In genomic region chr3:107255992-107256391, GRCm38 (mm10) we compare ENCODE assay signal across 25 mouse cellular contexts. TPM values are rescaled to one million over a fixed set of nuclear protein-coding genes. Genes with fewer than 3 reads are reported as not detected.
DNase-seq lines count a peak whose midpoint lies in the region; ATAC-seq and TF ChIP-seq lines count a peak whose summit lies in the region.
"Had no signal": no experiment of that assay in that cellular context is flagged by ENCODE, and none has a peak within 500 bp of the region (broad histone marks: within the 10 kb centered on the region; RNA-seq: fewer than 3 reads in every experiment).

No protein-coding gene starts in this region.

- H3K9me3 ChIP-seq in forebrain, embryonic 11.5 days (ENCODE audit: control insufficient read depth, low read length) = no peaks in the 10 kb centered on the region
- H3K9me3 ChIP-seq in forebrain, embryonic 12.5 days = no peaks in the 10 kb centered on the region
- H3K9me3 ChIP-seq in hindbrain, embryonic 16.5 days (ENCODE audit: control insufficient read depth, low read length) = no peaks in the 10 kb centered on the region
- no peaks in the 10 kb centered on the region for H3K9me3 ChIP-seq in hindbrain, embryonic 14.5 days (ENCODE audit: control insufficient read depth, low read length)
- H3K9me3 ChIP-seq in ES-E14 (ENCODE audit: control insufficient read depth, insufficient read depth, low read depth, low read length) = no peaks in the 10 kb centered on the region
- H3K9me3 ChIP-seq in stomach, postnatal 0 days (ENCODE audit: control insufficient read depth, low read length) = no peaks in the 10 kb centered on the region
- H3K9me3 ChIP-seq: embryonic facial prominence, embryonic 15.5 days; forebrain, embryonic 13.5 days; heart, embryonic 10.5 days; intestine, embryonic 15.5 days had no signal

- peak; percentile 37 for DNase-seq in forebrain, embryonic 11.5 days (ENCODE audit: low spot score)
- DNase-seq in hindbrain, embryonic 14.5 days (ENCODE audit: low spot score) = no peak
- DNase-seq in ES-E14 (ENCODE audit: low read depth, low spot score) = no peak
- no peak for DNase-seq in stomach, postnatal 0 days (ENCODE audit: low spot score)
- DNase-seq in urinary bladder, postnatal 14 days (ENCODE audit: low spot score) = no peak
- DNase-seq: adrenal gland, postnatal 10 days; cerebellum, adult 18-20 months; cerebellum, adult 9-11 months; forebrain, postnatal 0 days; heart, postnatal 10 days; heart, postnatal 4 days; kidney, adult 18-20 months had no signal

- no peaks in the 10 kb centered on the region for H3K36me3 ChIP-seq in forebrain, embryonic 11.5 days (ENCODE audit: control insufficient read depth, insufficient read depth, low read length)
- no peaks in the 10 kb centered on the region for H3K36me3 ChIP-seq in forebrain, embryonic 12.5 days (replicated peaks)
- H3K36me3 ChIP-seq in hindbrain, embryonic 16.5 days (ENCODE audit: control insufficient read depth, insufficient read depth, low read length) = no peaks in the 10 kb centered on the region
- H3K36me3 ChIP-seq in hindbrain, embryonic 14.5 days (replicated peaks; ENCODE audit: control insufficient read depth, insufficient read depth) = no peaks in the 10 kb centered on the region
- no peaks in the 10 kb centered on the region for H3K36me3 ChIP-seq in ES-E14 (ENCODE audit: control insufficient read depth, insufficient read depth, low read length, poor library complexity, severe bottlenecking)
- no peaks in the 10 kb centered on the region for H3K36me3 ChIP-seq in stomach, postnatal 0 days (ENCODE audit: control insufficient read depth, insufficient read depth, low read length)
- H3K36me3 ChIP-seq: embryonic facial prominence, embryonic 15.5 days; heart, embryonic 10.5 days; intestine, embryonic 15.5 days had no signal

- 87% methylated on average over 3 of the region's 3 CpGs for WGBS in forebrain, embryonic 11.5 days
- 88% methylated on average over 3 of the region's 3 CpGs for WGBS in forebrain, embryonic 12.5 days
- 82% methylated on average over 3 of the region's 3 CpGs for WGBS in hindbrain, embryonic 16.5 days
- WGBS in hindbrain, embryonic 14.5 days = 87% methylated on average over 3 of the region's 3 CpGs
- 77% methylated on average over 3 of the region's 3 CpGs for WGBS in stomach, postnatal 0 days

- no peaks in the 10 kb centered on the region for H3K4me1 ChIP-seq in forebrain, embryonic 11.5 days (replicated peaks; ENCODE audit: control insufficient read depth, insufficient read depth, low read length)
- H3K4me1 ChIP-seq in forebrain, embryonic 12.5 days = peaks cover 6% of the 10 kb centered on the region
- peaks cover 7% of the 10 kb centered on the region for H3K4me1 ChIP-seq in hindbrain, embryonic 16.5 days (ENCODE audit: control insufficient read depth, insufficient read depth, low read depth, low read length)
- H3K4me1 ChIP-seq in hindbrain, embryonic 14.5 days (replicated peaks; ENCODE audit: control insufficient read depth, insufficient read depth, low read length) = peaks cover 7% of the 10 kb centered on the region; the same call in 1 of the 2 replicates
- H3K4me1 ChIP-seq in ES-E14 (ENCODE audit: control insufficient read depth in 2 of 2, insufficient read depth in 2 of 2, low read length in 2 of 2, poor library complexity in 1 of 2) = no peaks in the 10 kb centered on the region
- H3K4me1 ChIP-seq in stomach, postnatal 0 days (replicated peaks; ENCODE audit: control insufficient read depth, insufficient read depth) = peaks cover 2% of the 10 kb centered on the region; the same call in 1 of the 2 replicates

- TF ChIP-seq EP300 in stomach, postnatal 0 days (optimal IDR thresholded peaks at IDR 0.05) = no peak

- H3K4me3 ChIP-seq in forebrain, embryonic 11.5 days (ENCODE audit: low read depth, low read length) = no peak overlapping the region
- H3K4me3 ChIP-seq in forebrain, embryonic 12.5 days (replicated peaks) = no peak overlapping the region
- no peak overlapping the region for H3K4me3 ChIP-seq in hindbrain, embryonic 16.5 days (ENCODE audit: low read length)
- H3K4me3 ChIP-seq in hindbrain, embryonic 14.5 days (replicated peaks; ENCODE audit: low read length) = no peak overlapping the region
- H3K4me3 ChIP-seq in ES-E14 (ENCODE audit: insufficient read depth in 1 of 2, low read depth in 1 of 2, low read length in 2 of 2, poor library complexity in 1 of 2, severe bottlenecking in 1 of 2) = no peak overlapping the region
- no peak overlapping the region for H3K4me3 ChIP-seq in stomach, postnatal 0 days (ENCODE audit: low read depth, low read length)
- H3K4me3 ChIP-seq: embryonic facial prominence, embryonic 15.5 days; erythroblast, embryonic 14.5 days; forebrain, embryonic 13.5 days; gastrocnemius, adult 2 months; heart, embryonic 10.5 days; intestine, embryonic 15.5 days had no signal

- H3K27ac ChIP-seq in forebrain, embryonic 11.5 days (ENCODE audit: low read depth, low read length) = no peak overlapping the region
- no peak overlapping the region for H3K27ac ChIP-seq in forebrain, embryonic 12.5 days
- no peak overlapping the region for H3K27ac ChIP-seq in hindbrain, embryonic 16.5 days (ENCODE audit: low read depth, low read length)
- no peak overlapping the region for H3K27ac ChIP-seq in hindbrain, embryonic 14.5 days
- no peak overlapping the region for H3K27ac ChIP-seq in ES-E14 (ENCODE audit: insufficient read depth, low read depth, low read length, poor library complexity, severe bottlenecking)
- no peak overlapping the region for H3K27ac ChIP-seq in stomach, postnatal 0 days (replicated peaks)
- H3K27ac ChIP-seq: embryonic facial prominence, embryonic 15.5 days; forebrain, embryonic 13.5 days; gastrocnemius, adult 2 months; heart, embryonic 10.5 days; intestine, embryonic 15.5 days had no signal

- no peak for TF ChIP-seq CTCF in stomach, postnatal 0 days (IDR thresholded peaks at IDR 0.05; ENCODE audit: low read depth)

- H3K27me3 ChIP-seq in forebrain, embryonic 11.5 days (ENCODE audit: control insufficient read depth, insufficient read depth, low read length) = no peaks in the 10 kb centered on the region
- H3K27me3 ChIP-seq in forebrain, embryonic 12.5 days = no peaks in the 10 kb centered on the region
- no peaks in the 10 kb centered on the region for H3K27me3 ChIP-seq in hindbrain, embryonic 16.5 days (replicated peaks; ENCODE audit: control insufficient read depth, insufficient read depth, low read length)
- H3K27me3 ChIP-seq in hindbrain, embryonic 14.5 days (ENCODE audit: control insufficient read depth, insufficient read depth, low read length) = no peaks in the 10 kb centered on the region
- no peaks in the 10 kb centered on the region for H3K27me3 ChIP-seq in stomach, postnatal 0 days (ENCODE audit: control insufficient read depth, insufficient read depth, low read length)
- H3K27me3 ChIP-seq: embryonic facial prominence, embryonic 15.5 days; forebrain, embryonic 13.5 days; intestine, embryonic 15.5 days had no signal

- no peak for ATAC-seq in forebrain, embryonic 11.5 days (replicated peaks; ENCODE audit: low FRiP score)
- no peak for ATAC-seq in forebrain, embryonic 12.5 days (ENCODE audit: low FRiP score)
- ATAC-seq in hindbrain, embryonic 16.5 days = 0 out of 2 replicates have a peak, but pooled peaks have one; percentile 19
- ATAC-seq in hindbrain, embryonic 14.5 days (ENCODE audit: low FRiP score) = no peak
- peak; percentile 51; the same call in 1 of the 2 replicates for ATAC-seq in stomach, postnatal 0 days (ENCODE audit: low FRiP score, low TSS enrichment)
- ATAC-seq: forebrain, embryonic 13.5 days; forebrain, postnatal 0 days; intestine, embryonic 15.5 days had no signal

- no peak overlapping the region for H3K4me2 ChIP-seq in forebrain, embryonic 11.5 days (ENCODE audit: low read depth, low read length, severe bottlenecking)
- H3K4me2 ChIP-seq in forebrain, embryonic 12.5 days = no peak overlapping the region
- H3K4me2 ChIP-seq in hindbrain, embryonic 16.5 days (ENCODE audit: low read length) = no peak overlapping the region
- H3K4me2 ChIP-seq in hindbrain, embryonic 14.5 days (replicated peaks) = no peak overlapping the region
- H3K4me2 ChIP-seq in stomach, postnatal 0 days (replicated peaks; ENCODE audit: low read depth) = no peak overlapping the region
- H3K4me2 ChIP-seq: embryonic facial prominence, embryonic 15.5 days; forebrain, embryonic 13.5 days; intestine, embryonic 15.5 days had no signal

- in situ Hi-C loops in ES-E14 (cut with MboI; ENCODE audit: low sequenced_read_pairs in 2 of 2, unreplicated experiment in 2 of 2) = no loop called here

- H3K9ac ChIP-seq in forebrain, embryonic 11.5 days (ENCODE audit: low read length) = no peak overlapping the region
- H3K9ac ChIP-seq in forebrain, embryonic 12.5 days = no peak overlapping the region
- no peak overlapping the region for H3K9ac ChIP-seq in hindbrain, embryonic 16.5 days (ENCODE audit: low read depth, low read length)
- H3K9ac ChIP-seq in hindbrain, embryonic 14.5 days = no peak overlapping the region
- no peak overlapping the region for H3K9ac ChIP-seq in ES-E14 (ENCODE audit: insufficient read depth, low read depth, low read length, poor library complexity, severe bottlenecking)
- no peak overlapping the region for H3K9ac ChIP-seq in stomach, postnatal 0 days (ENCODE audit: low read length)
- H3K9ac ChIP-seq: embryonic facial prominence, embryonic 15.5 days; forebrain, embryonic 13.5 days; forebrain, postnatal 0 days; intestine, embryonic 15.5 days had no signal

RNA-seq across cellular contexts. Expression of gene Prok1, which starts 16.5 kb away (rescaled TPM):
- polyA plus RNA-seq in forebrain, embryonic 11.5 days (2014; fragmentation: Nextera tagmentation; extraction: Ambion mirVana) = 0.11 TPM in 1 of 2 replicates, not detected in the other
- 0.06 TPM in 1 of 2 replicates, not detected in the other for polyA plus RNA-seq in forebrain, embryonic 12.5 days (2016; fragmentation: Nextera tagmentation; extraction: Ambion mirVana)
- 0.17 and 0.19 TPM in 2 replicates for polyA plus RNA-seq in hindbrain, embryonic 16.5 days (2015; fragmentation: Nextera tagmentation; extraction: Ambion mirVana)
- polyA plus RNA-seq in hindbrain, embryonic 14.5 days (2014; fragmentation: Nextera tagmentation; extraction: Ambion mirVana) = 0.23 TPM in 1 of 2 replicates, not detected in the other
- total RNA-seq in ES-E14 (2012; rRNA removed) = 0.05 TPM in 1 of 2 replicates, not detected in the other
- 10.5 and 11.3 TPM in 2 replicates for polyA plus RNA-seq in stomach, postnatal 0 days (2015; fragmentation: Nextera tagmentation; extraction: Ambion mirVana)
- total RNA-seq: forebrain, postnatal 0 days; gastrocnemius, adult 2 months; gastrocnemius, postnatal 25 days; granulocyte monocyte progenitor cell, adult 5-6 weeks; heart, postnatal 10 days had no signal
- polyA plus RNA-seq: C2C12; embryonic facial prominence, embryonic 11.5 days; embryonic facial prominence, embryonic 15.5 days; erythroblast, embryonic 14.5 days; forebrain, embryonic 13.5 days; heart, embryonic 10.5 days; heart, embryonic 14.5 days; intestine, embryonic 15.5 days had no signal

RNA-seq across cellular contexts. Expression of gene Lamtor5, which starts 22.7 kb away (rescaled TPM):
- 174 and 177 TPM in 2 replicates for polyA plus RNA-seq in forebrain, embryonic 11.5 days (2014; fragmentation: Nextera tagmentation; extraction: Ambion mirVana)
- polyA plus RNA-seq in forebrain, embryonic 12.5 days (2016; fragmentation: Nextera tagmentation; extraction: Ambion mirVana) = 165 and 175 TPM in 2 replicates
- polyA plus RNA-seq in hindbrain, embryonic 16.5 days (2015; fragmentation: Nextera tagmentation; extraction: Ambion mirVana) = 180 and 182 TPM in 2 replicates
- polyA plus RNA-seq in hindbrain, embryonic 14.5 days (2014; fragmentation: Nextera tagmentation; extraction: Ambion mirVana) = 184 and 218 TPM in 2 replicates
- 58.9 and 76.9 TPM in 2 replicates for total RNA-seq in ES-E14 (2012; rRNA removed)
- 186 and 189 TPM in 2 replicates for polyA plus RNA-seq in stomach, postnatal 0 days (2015; fragmentation: Nextera tagmentation; extraction: Ambion mirVana)

RNA-seq across cellular contexts. Expression of gene A630076J17Rik, which starts 25.6 kb away (rescaled TPM):
- not detected in 2 replicates for polyA plus RNA-seq in forebrain, embryonic 11.5 days (2014; fragmentation: Nextera tagmentation; extraction: Ambion mirVana)
- polyA plus RNA-seq in forebrain, embryonic 12.5 days (2016; fragmentation: Nextera tagmentation; extraction: Ambion mirVana) = not detected in 2 replicates
- polyA plus RNA-seq in hindbrain, embryonic 16.5 days (2015; fragmentation: Nextera tagmentation; extraction: Ambion mirVana) = not detected in 2 replicates
- polyA plus RNA-seq in hindbrain, embryonic 14.5 days (2014; fragmentation: Nextera tagmentation; extraction: Ambion mirVana) = not detected in 2 replicates
- not detected in 2 replicates for total RNA-seq in ES-E14 (2012; rRNA removed)
- polyA plus RNA-seq in stomach, postnatal 0 days (2015; fragmentation: Nextera tagmentation; extraction: Ambion mirVana) = 28.1 and 32.7 TPM in 2 replicates
- total RNA-seq: forebrain, postnatal 0 days; gastrocnemius, adult 2 months; gastrocnemius, postnatal 25 days; granulocyte monocyte progenitor cell, adult 5-6 weeks; heart, postnatal 10 days; heart, postnatal 4 days had no signal
- polyA plus RNA-seq: embryonic facial prominence, embryonic 15.5 days; erythroblast, embryonic 14.5 days; forebrain, embryonic 13.5 days; forebrain, postnatal 0 days; heart, embryonic 10.5 days; intestine, embryonic 15.5 days had no signal

RNA-seq across cellular contexts. Expression of gene Cym, which starts 34.5 kb away (rescaled TPM):
- polyA plus RNA-seq in forebrain, embryonic 11.5 days (2014; fragmentation: Nextera tagmentation; extraction: Ambion mirVana) = not detected in 2 replicates
- polyA plus RNA-seq in forebrain, embryonic 12.5 days (2016; fragmentation: Nextera tagmentation; extraction: Ambion mirVana) = not detected in 2 replicates
- polyA plus RNA-seq in hindbrain, embryonic 16.5 days (2015; fragmentation: Nextera tagmentation; extraction: Ambion mirVana) = 0.12 and 0.13 TPM in 2 replicates
- not detected in 2 replicates for polyA plus RNA-seq in hindbrain, embryonic 14.5 days (2014; fragmentation: Nextera tagmentation; extraction: Ambion mirVana)
- total RNA-seq in ES-E14 (2012; rRNA removed) = not detected in 2 replicates
- 69,611 and 75,506 TPM in 2 replicates for polyA plus RNA-seq in stomach, postnatal 0 days (2015; fragmentation: Nextera tagmentation; extraction: Ambion mirVana)
- total RNA-seq: forebrain, postnatal 0 days; gastrocnemius, adult 2 months; gastrocnemius, postnatal 25 days; granulocyte monocyte progenitor cell, adult 5-6 weeks; heart, postnatal 10 days; heart, postnatal 4 days had no signal
- polyA plus RNA-seq: C2C12; embryonic facial prominence, embryonic 11.5 days; erythroblast, embryonic 14.5 days; forebrain, postnatal 0 days; heart, embryonic 10.5 days had no signal

RNA-seq across cellular contexts. Expression of gene Slc16a4, which starts 35.0 kb away (rescaled TPM):
- polyA plus RNA-seq in forebrain, embryonic 11.5 days (2014; fragmentation: Nextera tagmentation; extraction: Ambion mirVana) = 2.3 and 3.2 TPM in 2 replicates
- 3.3 and 3.6 TPM in 2 replicates for polyA plus RNA-seq in forebrain, embryonic 12.5 days (2016; fragmentation: Nextera tagmentation; extraction: Ambion mirVana)
- 3.0 and 3.1 TPM in 2 replicates for polyA plus RNA-seq in hindbrain, embryonic 16.5 days (2015; fragmentation: Nextera tagmentation; extraction: Ambion mirVana)
- 2.5 and 3.5 TPM in 2 replicates for polyA plus RNA-seq in hindbrain, embryonic 14.5 days (2014; fragmentation: Nextera tagmentation; extraction: Ambion mirVana)
- 0.42 and 0.85 TPM in 2 replicates for total RNA-seq in ES-E14 (2012; rRNA removed)
- 1.9 and 2.1 TPM in 2 replicates for polyA plus RNA-seq in stomach, postnatal 0 days (2015; fragmentation: Nextera tagmentation; extraction: Ambion mirVana)
- total RNA-seq: granulocyte monocyte progenitor cell, adult 5-6 weeks had no signal
- polyA plus RNA-seq: erythroblast, embryonic 14.5 days had no signal

Comparison
In these comparisons a context has a peak if more than half of its experiments do, and no peak if none do; other contexts are left out.
1. ATAC-seq: peak in hindbrain, embryonic 16.5 days (single experiment) and stomach, postnatal 0 days (single experiment); none in forebrain, embryonic 11.5 days (single experiment), forebrain, embryonic 12.5 days (single experiment) and hindbrain, embryonic 14.5 days (single experiment).
2. RNA of gene A630076J17Rik, which starts 25.6 kb away (polyA plus RNA-seq): 28.1 to 32.7 TPM in stomach, postnatal 0 days; not detected in hindbrain, embryonic 16.5 days, not detected in hindbrain, embryonic 14.5 days, not detected in forebrain, embryonic 11.5 days and not detected in forebrain, embryonic 12.5 days; every median in the first group is over 10 times any median in the second.